Mouse (Mus musculus) spleen, postnatal 14 days (tissue): Measurements from ENCODE around the gene Kcnq5.
"Not testable (repeated sequence)": the region's sequence is repeated elsewhere in the genome, so short reads cannot be mapped to it uniquely, and the experiment has no call there.

Source experiments
- DNase-seq, 2 experiments: peaks; one replicate each; pipeline ENCODE4 v3.0.0; 2021 to 2022; ENCODE audit warnings: low spot score in 2 of 2

Kcnq5 gene

GRCm38 (mm10) chr1:21488645-21489044 lies 473.1 kb downstream of the Kcnq5 start:
- no peak for DNase-seq

GRCm38 (mm10) chr1:21486266-21486665 lies 475.5 kb downstream of the Kcnq5 start:
- DNase-seq = no peak

DNA sequence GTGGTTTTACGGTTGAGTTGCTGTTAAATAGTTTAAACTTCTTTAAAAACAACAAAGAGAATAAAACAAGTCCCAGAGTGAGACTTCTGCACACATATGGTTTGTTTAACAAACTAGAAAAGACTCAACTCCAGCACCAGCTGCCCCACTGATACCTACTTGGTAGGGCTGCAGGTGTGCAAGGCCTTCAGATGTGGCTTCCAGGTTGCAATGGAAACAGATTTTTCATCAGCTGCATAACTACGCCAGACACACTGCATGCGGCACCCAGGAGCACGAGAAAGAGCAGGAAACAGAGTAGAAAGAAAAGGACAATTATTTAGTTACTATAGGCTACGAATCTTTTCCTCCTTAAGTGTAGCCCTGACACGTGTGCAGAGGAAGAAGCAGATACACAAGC lies 492.4 kb downstream of the Kcnq5 start:
- DNase-seq = no peak

DNA sequence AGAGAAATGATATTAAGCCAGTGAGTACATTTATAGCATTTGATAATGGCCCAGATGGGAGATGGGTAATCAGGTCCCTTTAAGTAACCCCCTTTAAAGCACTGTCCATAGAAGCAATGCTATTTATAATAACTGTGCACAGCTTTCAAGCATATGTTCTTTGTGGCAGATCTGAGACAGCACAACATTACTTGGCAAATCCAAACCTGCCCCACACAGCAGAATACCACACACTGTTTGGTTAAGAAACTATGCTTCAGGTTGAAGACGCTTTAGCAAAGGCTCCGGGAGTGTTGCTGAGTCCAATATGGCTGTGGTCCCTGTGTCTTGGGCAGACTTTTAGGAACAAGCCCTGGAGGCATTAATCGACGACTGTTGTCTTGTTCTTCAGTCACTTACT lies 495.3 kb downstream of the Kcnq5 start:
- DNase-seq = no peak

DNA sequence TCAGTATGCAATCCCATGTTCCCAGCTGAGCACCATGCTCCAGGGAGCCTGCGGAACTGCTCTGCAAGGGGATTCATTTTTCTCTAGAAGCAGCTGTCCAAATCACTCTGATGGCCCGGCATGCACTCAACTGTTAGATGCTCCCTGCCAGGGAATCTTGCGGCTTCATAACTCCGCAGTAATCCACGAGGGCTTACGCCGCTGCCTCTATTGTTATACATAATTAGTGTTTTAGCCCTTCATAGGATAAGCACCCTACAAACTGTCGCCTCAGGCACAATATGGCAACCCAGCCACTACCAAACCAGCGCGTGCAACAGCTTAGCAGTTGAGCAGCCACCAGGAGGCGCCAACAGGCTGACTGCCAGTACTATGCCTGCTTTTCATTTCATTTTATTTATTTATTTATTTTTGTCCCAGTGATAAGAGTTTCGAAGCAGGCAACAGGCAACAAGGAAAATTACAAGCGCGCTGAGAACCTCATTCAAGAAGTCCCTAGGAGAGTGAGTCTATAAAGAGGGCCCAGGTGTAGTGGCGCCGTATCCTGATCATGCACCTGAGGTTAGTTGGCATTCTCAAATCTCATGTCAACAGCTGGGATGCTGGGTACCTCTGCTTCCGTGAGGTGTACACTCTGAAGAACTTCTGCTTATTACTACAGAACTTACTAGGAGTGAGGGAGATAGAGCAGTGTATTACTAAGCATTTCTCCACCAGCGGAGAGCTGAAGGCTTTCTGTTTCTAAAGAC lies 500.6 kb downstream of the Kcnq5 start:
- peak; percentile 11 to 51 for DNase-seq

GRCm38 (mm10) chr1:21458581-21458980 lies 503.2 kb downstream of the Kcnq5 start:
- no peak for DNase-seq

- DNase-seq = no peak
These were observed 505.8 kb downstream of the Kcnq5 start for GRCm38 (mm10) chr1:21455971-21456370.

DNA sequence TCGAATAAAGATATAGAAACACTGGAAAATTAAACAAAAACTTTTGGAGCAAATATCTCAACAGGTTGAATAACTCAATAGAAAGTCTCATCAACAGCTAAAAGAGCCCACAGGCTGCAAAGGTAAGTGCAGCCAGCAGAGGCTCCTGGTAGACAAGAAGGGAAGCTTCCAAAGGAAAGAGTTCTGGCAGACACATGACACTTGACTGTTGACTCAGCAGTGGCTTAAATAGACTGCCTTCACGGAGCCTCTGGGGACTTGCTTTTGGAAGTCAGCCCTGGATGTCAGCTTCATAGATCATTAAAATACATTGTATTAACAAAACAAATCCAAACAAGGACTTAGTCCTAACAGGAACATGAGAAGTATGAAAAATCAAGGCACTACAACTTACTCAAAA lies 513.5 kb downstream of the Kcnq5 start:
- no peak for DNase-seq

DNA sequence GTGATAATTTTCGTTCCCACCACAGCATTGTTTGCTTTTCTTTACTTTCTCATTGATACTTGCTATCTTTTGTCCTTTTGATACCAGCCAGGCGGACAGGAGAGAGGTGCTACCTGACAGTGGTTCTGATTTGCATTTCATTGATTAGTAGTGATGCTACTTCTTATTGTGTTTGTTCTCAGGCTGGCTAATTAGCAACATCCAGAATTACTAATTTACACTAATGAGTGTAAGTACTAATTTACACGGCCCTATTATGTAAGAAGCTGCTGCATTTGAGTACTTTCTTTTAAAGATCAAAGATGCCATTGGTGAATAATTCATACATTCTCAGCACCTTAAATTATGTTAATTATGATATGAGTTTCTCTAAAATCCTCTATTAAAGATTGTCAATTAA lies 525.0 kb downstream of the Kcnq5 start:
- DNase-seq = no peak

GRCm38 (mm10) chr1:21434853-21435252 lies 526.9 kb downstream of the Kcnq5 start:
- no peak for DNase-seq

DNA sequence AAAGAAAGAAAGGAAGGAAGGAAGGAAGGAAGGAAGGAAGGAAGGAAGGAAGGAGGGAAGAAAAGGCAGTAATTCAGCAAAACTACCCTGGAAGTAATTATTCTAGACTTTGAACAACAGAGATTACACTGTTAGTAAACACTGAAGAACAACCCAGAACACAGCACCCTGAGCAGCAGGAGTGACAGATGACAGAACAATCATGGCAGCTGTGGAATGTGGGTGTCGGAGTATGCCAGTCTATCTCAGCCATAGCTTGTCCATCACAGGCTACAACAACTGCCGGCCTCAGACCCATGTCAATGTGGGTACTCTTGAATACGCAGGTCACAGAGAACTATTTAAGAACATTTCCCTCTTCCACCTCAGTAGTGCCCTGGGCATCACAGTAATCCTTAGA lies 530.1 kb downstream of the Kcnq5 start:
- DNase-seq = no peak

DNA sequence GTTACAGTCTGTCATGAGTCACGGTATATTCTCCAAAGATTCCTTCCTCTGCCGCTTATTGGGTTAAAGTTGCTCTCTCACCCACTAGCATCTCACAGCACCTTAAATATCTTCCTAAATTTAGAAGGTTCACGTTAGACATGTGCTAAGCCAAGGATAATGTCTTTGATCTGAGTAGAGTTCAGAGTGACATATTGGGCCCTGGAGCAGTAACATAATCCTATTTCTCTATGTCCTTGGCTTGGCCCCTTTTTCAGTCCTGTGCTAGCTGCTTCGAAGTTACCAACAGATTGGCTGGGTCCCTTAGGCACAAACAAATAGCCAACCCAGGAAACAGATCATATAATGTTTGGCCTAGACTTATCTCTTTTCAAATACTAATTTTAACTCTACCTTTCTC lies 533.7 kb downstream of the Kcnq5 start:
- no peak for DNase-seq

GRCm38 (mm10) chr1:21425654-21426053 lies 536.1 kb downstream of the Kcnq5 start:
- no peak for DNase-seq

DNA sequence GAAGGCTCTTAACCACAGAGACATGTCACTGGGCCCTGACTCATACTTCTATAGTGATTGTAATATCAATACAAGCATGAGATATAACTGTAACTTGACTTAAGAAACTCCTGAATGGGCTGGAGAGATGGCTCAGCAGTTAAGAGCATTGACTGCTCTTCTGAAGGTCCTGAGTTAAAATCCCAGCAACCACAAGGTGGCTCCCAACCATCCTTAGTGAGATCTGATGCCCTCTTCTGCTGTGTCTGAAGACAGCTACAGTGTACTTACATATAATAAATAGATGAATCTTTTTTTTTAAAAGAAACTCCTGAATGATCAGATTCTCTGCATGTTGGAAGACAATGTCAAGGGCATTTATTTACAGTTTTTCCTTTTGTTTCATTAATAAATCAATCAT lies 542.4 kb downstream of the Kcnq5 start:
- no peak for DNase-seq

- DNase-seq = no peak
These were observed 549.6 kb downstream of the Kcnq5 start for GRCm38 (mm10) chr1:21412197-21412555.

GRCm38 (mm10) chr1:21411331-21412196 lies 550.2 kb downstream of the Kcnq5 start:
- peak in 1 of 2 experiments; percentile 4 for DNase-seq

GRCm38 (mm10) chr1:21407266-21407665 lies 554.5 kb downstream of the Kcnq5 start:
- no peak for DNase-seq

GRCm38 (mm10) chr1:21402804-21403203 lies 558.9 kb downstream of the Kcnq5 start:
- DNase-seq = no peak

GRCm38 (mm10) chr1:21391138-21391671 lies 570.5 kb downstream of the Kcnq5 start:
- no peak for DNase-seq

GRCm38 (mm10) chr1:21383256-21383655 lies 578.5 kb downstream of the Kcnq5 start, which contains the start of gene Khdc1b:
Khdc1b (plus strand) TSS chr1:21383556.
- no peak for DNase-seq

DNA sequence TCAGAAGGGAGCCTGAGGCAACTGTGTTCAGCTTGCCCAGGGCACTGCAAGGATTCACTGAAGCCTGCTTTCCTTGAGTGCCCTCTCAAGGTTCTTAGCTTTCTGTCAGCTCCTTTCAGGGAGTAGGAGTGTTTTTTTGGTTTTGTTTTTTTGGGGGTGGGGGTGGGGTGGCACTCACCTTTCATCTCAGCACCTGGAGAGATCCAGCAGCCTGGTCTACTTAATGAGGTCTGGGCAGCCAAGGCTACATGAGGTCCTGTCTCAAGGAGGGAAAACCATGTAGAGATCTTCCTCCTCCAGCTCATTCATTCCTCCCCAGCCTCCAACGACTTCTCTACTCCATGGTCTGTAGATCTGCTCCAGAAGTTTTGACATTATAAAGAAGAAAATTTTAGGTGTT lies 593.7 kb downstream of the Kcnq5 start, which contains the start of gene Khdc1c:
Gene Khdc1c, plus strand, starts transcription at position 301 of the 400 bp plus-strand sequence.
- not testable (repeated sequence) for DNase-seq

DNA sequence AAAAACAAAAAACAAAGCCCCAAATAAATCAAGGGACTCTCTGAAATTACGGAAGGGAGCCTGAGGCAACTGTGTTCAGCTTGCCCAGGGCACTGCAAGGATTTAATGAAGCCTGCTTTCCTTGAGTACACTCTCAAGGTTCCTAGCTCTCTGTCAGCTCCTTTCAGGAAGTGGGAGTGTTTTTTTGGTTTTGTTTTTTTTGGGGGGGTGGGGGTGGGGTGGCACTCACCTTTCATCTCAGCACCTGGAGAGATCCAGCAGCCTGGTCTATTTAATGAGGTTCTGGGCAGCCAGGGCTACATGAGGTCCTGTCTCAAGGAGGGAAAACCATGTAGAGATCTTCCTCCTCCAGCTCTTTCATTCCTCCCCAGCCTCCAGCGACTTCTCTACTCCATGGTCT lies 612.4 kb downstream of the Kcnq5 start, which contains the start of gene Khdc1a:
Gene Khdc1a, plus strand, starts transcription at position 301 of the 400 bp plus-strand sequence.
- no peak for DNase-seq
